Mouse (Mus musculus) midbrain, embryonic 12.5 days (tissue): Measurements from ENCODE around the gene Olfr1180. TPM values are rescaled to one million over a fixed set of nuclear protein-coding genes. Genes with fewer than 3 reads are reported as not detected.
"Not testable (repeated sequence)": the region's sequence is repeated elsewhere in the genome, so short reads cannot be mapped to it uniquely, and the experiment has no call there.

Source experiments
- ATAC-seq: fragments of 200-750 bp; cut with Nextera tagmentation; 2 replicates; pipeline ENCODE4 v1.8.0; 2017; ENCODE audit warnings: low read depth, moderate TSS enrichment, moderate library complexity; ENCODE audit not compliant: low FRiP score
- H3K27ac ChIP-seq: fragments of 300-500 bp; sonication (generic); replicated peaks from 2 replicates; pipeline ENCODE4 v1.5.1; 2016; ENCODE audit warnings: mild to moderate bottlenecking
- H3K27me3 ChIP-seq: fragments of 300-500 bp; sonication (generic); 2 replicates; pipeline ENCODE4 v1.6.1; 2016; ENCODE audit warnings: mild to moderate bottlenecking
- H3K36me3 ChIP-seq: fragments of 300-500 bp; sonication (generic); 2 replicates; pipeline ENCODE4 v1.6.1; 2016
- H3K4me1 ChIP-seq: fragments of 300-500 bp; sonication (generic); 2 replicates; pipeline ENCODE4 v1.6.1; 2016
- H3K4me2 ChIP-seq: fragments of 300-500 bp; sonication (generic); replicated peaks from 2 replicates; pipeline ENCODE4 v1.6.1; 2016; ENCODE audit warnings: mild to moderate bottlenecking, moderate library complexity
- H3K4me3 ChIP-seq: fragments of 300-500 bp; sonication (generic); 2 replicates; pipeline ENCODE4 v1.5.1; 2016; ENCODE audit warnings: mild to moderate bottlenecking
- H3K9ac ChIP-seq: fragments of 300-500 bp; sonication (generic); replicated peaks from 2 replicates; pipeline ENCODE4 v1.6.1; 2016; ENCODE audit warnings: mild to moderate bottlenecking, moderate library complexity
- H3K9me3 ChIP-seq: fragments of 300-500 bp; sonication (generic); 2 replicates; pipeline ENCODE4 v1.6.1; 2016; ENCODE audit warnings: mild to moderate bottlenecking
- WGBS: fragments of 180-500 bp; shearing (Covaris S2); methylation state at CpG from one replicate; pipeline ENCODE4 v1.1.7; 2016; 5-methylcytosine and 5-hydroxymethylcytosine counted together
- polyA plus RNA-seq: library from polyadenylated mRNA; unstranded; fragments of >200 nt; fragmentation: Nextera tagmentation; extraction: Ambion mirVana; gene quantifications from 2 replicates; pipeline ENCODE4 v1.2.1, GENCODE M21; 2016

The Olfr1180 gene
- polyA plus RNA-seq, result not detected in 2 replicates

GRCm38 (mm10) chr2:88419051-88419450 lies at the start of gene Olfr1180:
Olfr1180 (minus strand) TSS chr2:88419151.
- Histone ChIP-seq H3K27ac (no peak within 1 kb of the TSS), H3K4me3 (no peak within 1 kb of the TSS), H3K27me3 (no peaks in the 10 kb centered on the region), H3K9me3 (no peaks in the 10 kb centered on the region), H3K9ac (no peak within 1 kb of the TSS), H3K36me3 (no peaks in the 10 kb centered on the region), H3K4me2 (no peak within 1 kb of the TSS), H3K4me1 (no peaks in the 10 kb centered on the region)
- WGBS, result 82% methylated on average over 2 of the region's 2 CpGs
- ATAC-seq, result no peak

- not testable (repeated sequence) for H3K4me3 ChIP-seq, H3K36me3 ChIP-seq, H3K9me3 ChIP-seq, H3K27me3 ChIP-seq, H3K27ac ChIP-seq, H3K9ac ChIP-seq, H3K4me1 ChIP-seq, ATAC-seq, H3K4me2 ChIP-seq
- 83% methylated on average over 1 of the region's 1 CpGs for WGBS
Observed at GRCm38 (mm10) chr2:88454567-88454966, 35.6 kb upstream of the Olfr1180 start, which contains the start of gene Olfr1183. Olfr1183 (plus strand) TSS chr2:88454867.

- WGBS, result 100% methylated on average over 1 of the region's 1 CpGs
- no peak for ATAC-seq
- Histone ChIP-seq H3K9ac (no peak within 1 kb of the TSS), H3K4me3 (no peak within 1 kb of the TSS), H3K36me3 (no peaks in the 10 kb centered on the region), H3K4me1 (no peaks in the 10 kb centered on the region), H3K27ac (no peak within 1 kb of the TSS), H3K27me3 (no peaks in the 10 kb centered on the region), H3K9me3 (no peaks in the 10 kb centered on the region), H3K4me2 (no peak within 1 kb of the TSS)
Observed at GRCm38 (mm10) chr2:88449031-88449430, 30.1 kb upstream of the Olfr1180 start, which contains the start of gene Gm13757. Gm13757 (minus strand) TSS chr2:88449131.

GRCm38 (mm10) chr2:88426071-88426470 lies 7.1 kb upstream of the Olfr1180 start, which contains the start of gene Olfr1181:
Olfr1181 (minus strand) TSS chr2:88426171.
- H3K4me3 ChIP-seq, result no peak within 1 kb of the TSS
- no peak for ATAC-seq
- H3K4me2 ChIP-seq, result no peak within 1 kb of the TSS
- H3K27ac ChIP-seq, result no peak within 1 kb of the TSS
- no peaks in the 10 kb centered on the region for H3K4me1 ChIP-seq
- 85% methylated on average over 1 of the region's 1 CpGs for WGBS
- H3K9ac ChIP-seq, result no peak within 1 kb of the TSS
- H3K9me3 ChIP-seq, result no peaks in the 10 kb centered on the region
- H3K27me3 ChIP-seq, result no peaks in the 10 kb centered on the region
- no peaks in the 10 kb centered on the region for H3K36me3 ChIP-seq

GRCm38 (mm10) chr2:88406353-88406752 lies 12.6 kb downstream of the Olfr1180 start, which contains the start of gene Olfr1179:
Olfr1179 (minus strand) TSS chr2:88406453.
- Histone ChIP-seq H3K4me3 (no peak within 1 kb of the TSS), H3K27me3 (no peaks in the 10 kb centered on the region), H3K27ac (no peak within 1 kb of the TSS), H3K4me2 (no peak within 1 kb of the TSS), H3K9me3 (no peaks in the 10 kb centered on the region), H3K9ac (no peak within 1 kb of the TSS), H3K36me3 (no peaks in the 10 kb centered on the region), H3K4me1 (no peaks in the 10 kb centered on the region)
- WGBS, result 89% methylated on average over 3 of the region's 3 CpGs
- no peak for ATAC-seq

GRCm38 (mm10) chr2:88386762-88387161 lies 32.2 kb downstream of the Olfr1180 start, which contains the start of gene Olfr1178:
Olfr1178 (plus strand) TSS chr2:88387062.
- H3K27ac ChIP-seq, result no peak within 1 kb of the TSS
- H3K4me1 ChIP-seq, result no peaks in the 10 kb centered on the region
- no peak for ATAC-seq
- H3K27me3 ChIP-seq, result no peaks in the 10 kb centered on the region
- no peak within 1 kb of the TSS for H3K4me3 ChIP-seq
- no peak within 1 kb of the TSS for H3K4me2 ChIP-seq
- H3K9ac ChIP-seq, result no peak within 1 kb of the TSS
- no peaks in the 10 kb centered on the region for H3K36me3 ChIP-seq
- 93% methylated on average over 1 of the region's 1 CpGs for WGBS
- no peaks in the 10 kb centered on the region for H3K9me3 ChIP-seq

Other genes starting within 250 kb of the Olfr1180 start
- gene Olfr1168, start 237.3 kb downstream of the Olfr1180 start, polyA plus RNA-seq, result not detected in 2 replicates
- not detected in 2 replicates for gene Olfr1170, start 190.8 kb downstream of the Olfr1180 start, polyA plus RNA-seq
- gene Olfr1173, start 139.3 kb downstream of the Olfr1180 start, polyA plus RNA-seq, result not detected in 2 replicates
- not detected in 2 replicates for gene Olfr1174-ps, start 104.0 kb downstream of the Olfr1180 start, polyA plus RNA-seq
- gene Olfr1175-ps, start 91.9 kb downstream of the Olfr1180 start, polyA plus RNA-seq, result not detected in 2 replicates
- gene Olfr1176, start 82.4 kb downstream of the Olfr1180 start, polyA plus RNA-seq, result not detected in 2 replicates
- not detected in 2 replicates for gene Olfr1177-ps, start 72.7 kb downstream of the Olfr1180 start, polyA plus RNA-seq
- gene Olfr1178, start 32.1 kb downstream of the Olfr1180 start, polyA plus RNA-seq, result not detected in 2 replicates
- gene Olfr1179, start 12.7 kb downstream of the Olfr1180 start, polyA plus RNA-seq, result not detected in 2 replicates
- gene Olfr1181, start 7.0 kb upstream of the Olfr1180 start, polyA plus RNA-seq, result not detected in 2 replicates
- not detected in 2 replicates for gene Gm13757, start 30.0 kb upstream of the Olfr1180 start, polyA plus RNA-seq
- gene Olfr1183, start 35.7 kb upstream of the Olfr1180 start, polyA plus RNA-seq, result not detected in 2 replicates
- gene Olfr1184, start 64.4 kb upstream of the Olfr1180 start, polyA plus RNA-seq, result not detected in 2 replicates
- not detected in 2 replicates for gene Olfr1185-ps1, start 74.2 kb upstream of the Olfr1180 start, polyA plus RNA-seq
- not detected in 2 replicates for gene Olfr1186, start 99.4 kb upstream of the Olfr1180 start, polyA plus RNA-seq
- gene Olfr1188, start 137.8 kb upstream of the Olfr1180 start, polyA plus RNA-seq, result not detected in 2 replicates
- not detected in 2 replicates for gene Olfr1189, start 167.3 kb upstream of the Olfr1180 start, polyA plus RNA-seq
- gene Olfr1191-ps1, start 221.4 kb upstream of the Olfr1180 start, polyA plus RNA-seq, result not detected in 2 replicates
- not detected in 2 replicates for gene Olfr1192-ps1, start 229.4 kb upstream of the Olfr1180 start, polyA plus RNA-seq